Mouse (Mus musculus) skeletal muscle tissue, postnatal 0 days (tissue): ENCODE results near the gene Olfr441. TPM values are rescaled to one million over a fixed set of nuclear protein-coding genes. Genes with fewer than 3 reads are reported as not detected.

Experiments used
- polyA plus RNA-seq: library from polyadenylated mRNA; unstranded; fragments of >200 nt; fragmentation: Nextera tagmentation; extraction: Ambion mirVana; gene quantifications from 2 replicates; pipeline ENCODE4 v1.2.1, GENCODE M21; 2015

Olfr441 gene
- polyA plus RNA-seq: not detected in 2 replicates

GRCm38 (mm10) chr6:43106069-43106468 is at the start of gene Olfr441:
Gene Olfr441, plus strand, starts transcription at chr6:43106369.

GRCm38 (mm10) chr6:43146267-43146666 is 40.1 kb downstream of the Olfr441 start, which contains the start of gene Olfr237-ps1:
Gene Olfr237-ps1, plus strand, starts transcription at chr6:43146567.

GRCm38 (mm10) chr6:43162982-43163381 is 56.8 kb downstream of the Olfr441 start, which contains the start of gene Olfr437:
Gene Olfr437, plus strand, starts transcription at chr6:43163282.

Other genes with a start within 250 kb of the Olfr441 start
- not detected in 2 replicates for gene Olfr448, start 215.9 kb upstream of the Olfr441 start, polyA plus RNA-seq
- not detected in 2 replicates for gene Olfr447, start 197.5 kb upstream of the Olfr441 start, polyA plus RNA-seq
- not detected in 2 replicates for gene Olfr446, start 185.0 kb upstream of the Olfr441 start, polyA plus RNA-seq
- gene Olfr444, start 157.3 kb upstream of the Olfr441 start, polyA plus RNA-seq: not detected in 2 replicates
- gene Olfr237-ps1, start 40.2 kb downstream of the Olfr441 start, polyA plus RNA-seq: not detected in 2 replicates
- gene Olfr437, start 56.9 kb downstream of the Olfr441 start, polyA plus RNA-seq: not detected in 2 replicates
- gene Olfr13, start 65.8 kb downstream of the Olfr441 start, polyA plus RNA-seq: not detected in 2 replicates
- gene Olfr435, start 90.8 kb downstream of the Olfr441 start, polyA plus RNA-seq: not detected in 2 replicates
- not detected in 2 replicates for gene Olfr434, start 106.7 kb downstream of the Olfr441 start, polyA plus RNA-seq
- gene Olfr47, start 125.2 kb downstream of the Olfr441 start, polyA plus RNA-seq: not detected in 2 replicates
- 2.2 and 2.3 TPM in 2 replicates for gene Arhgef5, start 159.2 kb downstream of the Olfr441 start, polyA plus RNA-seq
- 0.21 TPM in 1 of 2 replicates, not detected in the other for gene Nobox, start 203.2 kb downstream of the Olfr441 start, polyA plus RNA-seq